Mouse (Mus musculus) forebrain, embryonic 11.5 days (tissue): ENCODE data around the gene Mrgbp. TPM values are rescaled to one million over a fixed set of nuclear protein-coding genes. Genes with fewer than 3 reads are reported as not detected.

Source experiments
- ATAC-seq: fragments of 200-750 bp; cut with Nextera tagmentation; replicated peaks from 2 replicates; pipeline ENCODE4 v1.8.0; 2017; ENCODE audit warnings: moderate TSS enrichment; ENCODE audit not compliant: low FRiP score
- DNase-seq: peaks from one replicate; pipeline ENCODE4 v3.0.0-alpha.2; 2017; ENCODE audit warnings: low spot score
- H3K27ac ChIP-seq: fragments of 300-500 bp; sonication (generic); 2 replicates; pipeline ENCODE4 v1.5.1; 2014; ENCODE audit warnings: low read depth, low read length
- H3K27me3 ChIP-seq: fragments of 300-500 bp; sonication (generic); 2 replicates; pipeline ENCODE4 v1.6.1; 2014; ENCODE audit warnings: mild to moderate bottlenecking, low read length, mixed read lengths; ENCODE audit not compliant: control insufficient read depth, insufficient read depth
- H3K36me3 ChIP-seq: fragments of 300-500 bp; sonication (generic); 2 replicates; pipeline ENCODE4 v1.6.1; 2014; ENCODE audit warnings: mild to moderate bottlenecking, low read length, moderate library complexity, mixed read lengths; ENCODE audit not compliant: control insufficient read depth, insufficient read depth
- H3K4me1 ChIP-seq: fragments of 300-500 bp; sonication (generic); replicated peaks from 2 replicates; pipeline ENCODE4 v1.6.1; 2014; ENCODE audit warnings: low read length, mixed read lengths; ENCODE audit not compliant: control insufficient read depth, insufficient read depth
- H3K4me2 ChIP-seq: fragments of 300-500 bp; sonication (generic); 2 replicates; pipeline ENCODE4 v1.6.1; 2014; ENCODE audit warnings: low read depth, mild to moderate bottlenecking, low read length, moderate library complexity, mixed read lengths; ENCODE audit not compliant: severe bottlenecking
- H3K4me3 ChIP-seq: fragments of 300-500 bp; sonication (generic); 2 replicates; pipeline ENCODE4 v1.5.1; 2014; ENCODE audit warnings: low read depth, low read length
- H3K9ac ChIP-seq: fragments of 300-500 bp; sonication (generic); 2 replicates; pipeline ENCODE4 v1.6.1; 2014; ENCODE audit warnings: low read length
- H3K9me3 ChIP-seq: fragments of 300-500 bp; sonication (generic); 2 replicates; pipeline ENCODE4 v1.6.1; 2016; ENCODE audit warnings: low read length, mixed read lengths; ENCODE audit not compliant: control insufficient read depth
- WGBS: fragments of 180-500 bp; shearing (Covaris S2); extraction: QIAGEN DNeasy Blood & Tissue Kit; methylation state at CpG from one replicate; pipeline ENCODE4 v1.1.7; 2014; 5-methylcytosine and 5-hydroxymethylcytosine counted together
- polyA plus RNA-seq: library from polyadenylated mRNA; unstranded; fragments of >200 nt; fragmentation: Nextera tagmentation; extraction: Ambion mirVana; gene quantifications from 2 replicates; pipeline ENCODE4 v1.2.1, GENCODE M21; 2014

Gene Mrgbp
- polyA plus RNA-seq, 1 experiment from 2014 or later: 49.5 TPM

- DNase-seq (peak; percentile 90), ATAC-seq (no peak)
- no peaks in the 10 kb centered on the region for H3K9me3 ChIP-seq
- WGBS: 8% methylated on average over 3 of the region's 3 CpGs
- no peak overlapping the region for H3K9ac ChIP-seq
- no peak overlapping the region for H3K4me2 ChIP-seq
- peaks cover 6% of the 10 kb centered on the region for H3K4me1 ChIP-seq
- H3K4me3 ChIP-seq: no peak overlapping the region
- H3K27ac ChIP-seq: no peak overlapping the region
- no peaks in the 10 kb centered on the region for H3K36me3 ChIP-seq
- H3K27me3 ChIP-seq: no peaks in the 10 kb centered on the region
These were observed 2.4 kb upstream of the Mrgbp start for GRCm38 (mm10) chr2:180578686-180579085.

GRCm38 (mm10) chr2:180582481-180583153, 1.5 kb downstream of the Mrgbp start:
- Histone ChIP-seq H3K9ac (peak overlapping the region; percentile 96), H3K27ac (peak overlapping the region; percentile 50), H3K27me3 (no peaks in the 10 kb centered on the region), H3K4me2 (peak overlapping the region; percentile 78), H3K36me3 (peaks cover 6% of the 10 kb centered on the region; the same call in 1 of the 2 replicates), H3K9me3 (no peaks in the 10 kb centered on the region), H3K4me1 (peaks cover 8% of the 10 kb centered on the region), H3K4me3 (peak overlapping the region; percentile 88)
- under 1% methylated on average over 51 of the region's 57 CpGs for WGBS
- DNase-seq (peak; percentile 98), ATAC-seq (peak; percentile 82)

GRCm38 (mm10) chr2:180583154-180583507, 2.0 kb downstream of the Mrgbp start:
- Histone ChIP-seq H3K9me3 (no peaks in the 10 kb centered on the region), H3K27ac (no peak overlapping the region), H3K4me1 (peaks cover 8% of the 10 kb centered on the region), H3K9ac (peak overlapping the region; percentile 96), H3K36me3 (peaks cover 6% of the 10 kb centered on the region; the same call in 1 of the 2 replicates), H3K4me3 (peak overlapping the region; percentile 88), H3K27me3 (no peaks in the 10 kb centered on the region), H3K4me2 (peak overlapping the region; percentile 78)
- no peak for DNase-seq
- ATAC-seq: peak; percentile 58
- WGBS: 30% methylated on average over 6 of the region's 7 CpGs

- peaks cover 9% of the 10 kb centered on the region; the same call in 1 of the 2 replicates for H3K36me3 ChIP-seq
- H3K9me3 ChIP-seq: no peaks in the 10 kb centered on the region
- WGBS: 46% methylated on average over 6 of the region's 6 CpGs
These were observed 7.6 kb downstream of the Mrgbp start for GRCm38 (mm10) chr2:180588736-180589122.

GRCm38 (mm10) chr2:180589123-180589831, 8.2 kb downstream of the Mrgbp start, which contains the start of gene Ogfr:
Gene Ogfr (plus strand): TSS chr2:180589245.
- peak within 1 kb of the TSS; percentile 84 for H3K9ac ChIP-seq
- DNase-seq (peak; percentile 92), ATAC-seq (peak; percentile 93)
- peaks cover 9% of the 10 kb centered on the region; the same call in 1 of the 2 replicates for H3K36me3 ChIP-seq
- WGBS: under 1% methylated on average over 56 of the region's 67 CpGs
- H3K27ac ChIP-seq: peak within 1 kb of the TSS; percentile 84
- no peaks in the 10 kb centered on the region for H3K27me3 ChIP-seq
- H3K4me3 ChIP-seq: peak within 1 kb of the TSS; percentile 85
- H3K4me1 ChIP-seq: no peaks in the 10 kb centered on the region; the same call in 1 of the 2 replicates
- peak within 1 kb of the TSS; percentile 73 for H3K4me2 ChIP-seq
- no peaks in the 10 kb centered on the region for H3K9me3 ChIP-seq

More at GRCm38 (mm10) chr2:180588736-180589122, 7.6 kb downstream of the Mrgbp start:
- Histone ChIP-seq H3K4me1 (peaks cover under 1% of the 10 kb centered on the region), H3K27me3 (no peaks in the 10 kb centered on the region), H3K4me2 (peak overlapping the region; percentile 73), H3K27ac (peak overlapping the region; percentile 84), H3K4me3 (peak overlapping the region; percentile 85), H3K9ac (peak overlapping the region; percentile 84)
- DNase-seq: no peak
- ATAC-seq: peak; percentile 30

GRCm38 (mm10) chr2:180597490-180597889, 16.4 kb downstream of the Mrgbp start, which contains the start of gene Col9a3:
Gene Col9a3 (plus strand): TSS chr2:180597790.
- Histone ChIP-seq H3K27ac (no peak within 1 kb of the TSS), H3K9ac (peak within 1 kb of the TSS; percentile 33), H3K4me2 (peak within 1 kb of the TSS; percentile 46), H3K4me1 (peaks cover 13% of the 10 kb centered on the region; the same call in 1 of the 2 replicates), H3K9me3 (no peaks in the 10 kb centered on the region), H3K36me3 (peaks cover 3% of the 10 kb centered on the region; the same call in 1 of the 2 replicates), H3K27me3 (peaks cover 2% of the 10 kb centered on the region; the same call in 1 of the 2 replicates), H3K4me3 (peak within 1 kb of the TSS; percentile 23)
- 43% methylated on average over 4 of the region's 4 CpGs for WGBS
- no peak for DNase-seq
- no peak for ATAC-seq

- DNase-seq: peak; percentile 61
- H3K4me1 ChIP-seq: peaks cover 13% of the 10 kb centered on the region; the same call in 1 of the 2 replicates
- H3K27me3 ChIP-seq: peaks cover 2% of the 10 kb centered on the region; the same call in 1 of the 2 replicates
- H3K9ac ChIP-seq: peak overlapping the region; percentile 33
- ATAC-seq: peak; percentile 45
- no peaks in the 10 kb centered on the region for H3K9me3 ChIP-seq
- peak overlapping the region; percentile 23 for H3K4me3 ChIP-seq
- H3K27ac ChIP-seq: no peak overlapping the region
- WGBS: under 1% methylated on average over 36 of the region's 41 CpGs
- peak overlapping the region; percentile 46 for H3K4me2 ChIP-seq
- peaks cover 3% of the 10 kb centered on the region; the same call in 1 of the 2 replicates for H3K36me3 ChIP-seq
These were observed 17.1 kb downstream of the Mrgbp start for GRCm38 (mm10) chr2:180598157-180598705.

GRCm38 (mm10) chr2:180600569-180601021, 19.5 kb downstream of the Mrgbp start:
- Histone ChIP-seq H3K27ac (no peak overlapping the region), H3K27me3 (peaks cover 2% of the 10 kb centered on the region; the same call in 1 of the 2 replicates), H3K4me2 (no peak overlapping the region), H3K9ac (no peak overlapping the region; the same call in 1 of the 2 replicates), H3K4me1 (peaks cover 13% of the 10 kb centered on the region; the same call in 1 of the 2 replicates), H3K36me3 (no peaks in the 10 kb centered on the region), H3K9me3 (no peaks in the 10 kb centered on the region), H3K4me3 (no peak overlapping the region)
- DNase-seq (no peak), ATAC-seq (no peak)
- 7% methylated on average over 9 of the region's 9 CpGs for WGBS
